Mouse (Mus musculus) layer of hippocampus, adult 18-20 months (tissue): Measurements from ENCODE around the gene Efna3. TPM values are rescaled to one million over a fixed set of nuclear protein-coding genes. Genes with fewer than 3 reads are reported as not detected.
A peak's percentile ranks its signal among the peaks of the same experiment; 100 is the strongest.

Experiments
- DNase-seq, 2 experiments: peaks; one replicate each; pipeline ENCODE4 v3.0.0; 2022; ENCODE audit warnings: low spot score in 2 of 2
- total RNA-seq, 2 experiments: library from RNA; stranded (reverse); gene quantifications; 2 replicates each; pipeline ENCODE4 v1.2.3; 2021

Efna3 gene
- total RNA-seq, 2 experiments from 2014 or later: 78.2 to 80.1 TPM

GRCm38 (mm10) chr3:89316833-89317232 lies 5.9 kb downstream of the Efna3 start:
- DNase-seq: peak; percentile 81 to 95

DNA sequence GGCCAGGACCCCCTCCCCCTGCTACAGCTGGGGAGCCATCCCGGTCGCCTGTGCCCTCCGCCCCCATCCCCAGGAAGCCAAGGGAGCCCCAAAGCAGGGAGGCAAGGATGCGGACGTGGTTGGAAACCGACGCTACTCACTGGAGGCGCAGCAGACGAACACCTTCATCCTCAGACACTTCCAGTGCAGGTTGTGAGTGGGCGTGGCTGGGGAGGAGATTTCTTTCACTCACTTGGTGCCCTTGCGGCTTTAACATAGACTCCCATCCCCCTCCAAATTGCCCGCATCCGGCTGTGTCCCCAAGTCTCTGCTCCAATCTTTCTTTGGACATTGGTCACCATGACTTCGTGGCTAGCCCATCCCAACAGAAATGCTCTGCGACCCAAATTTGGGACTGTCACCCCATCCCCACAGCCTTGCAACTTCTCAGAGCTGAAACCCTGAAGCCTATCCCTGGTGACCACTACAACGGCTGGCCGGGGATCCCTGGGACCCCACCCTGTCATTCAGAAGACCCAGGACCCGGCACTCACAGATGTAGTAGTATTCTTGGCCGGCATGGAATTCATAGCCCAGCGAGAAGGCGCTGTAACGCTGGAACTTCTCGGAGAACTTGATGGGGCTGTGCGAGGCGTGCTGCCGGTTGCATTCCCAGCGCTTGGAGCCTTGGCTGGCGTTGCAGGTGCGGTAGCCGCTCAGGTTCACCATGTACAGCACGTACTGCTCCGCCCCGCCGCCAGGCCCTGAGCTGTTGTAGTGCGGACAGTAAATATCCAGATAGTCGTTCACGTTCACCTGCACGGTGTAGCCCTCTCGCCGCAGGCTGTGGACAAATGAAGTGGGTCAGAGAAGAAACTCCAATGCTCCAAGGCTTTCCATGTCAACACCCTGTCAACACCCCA lies 6.6 kb downstream of the Efna3 start:
- no peak for DNase-seq

DNA sequence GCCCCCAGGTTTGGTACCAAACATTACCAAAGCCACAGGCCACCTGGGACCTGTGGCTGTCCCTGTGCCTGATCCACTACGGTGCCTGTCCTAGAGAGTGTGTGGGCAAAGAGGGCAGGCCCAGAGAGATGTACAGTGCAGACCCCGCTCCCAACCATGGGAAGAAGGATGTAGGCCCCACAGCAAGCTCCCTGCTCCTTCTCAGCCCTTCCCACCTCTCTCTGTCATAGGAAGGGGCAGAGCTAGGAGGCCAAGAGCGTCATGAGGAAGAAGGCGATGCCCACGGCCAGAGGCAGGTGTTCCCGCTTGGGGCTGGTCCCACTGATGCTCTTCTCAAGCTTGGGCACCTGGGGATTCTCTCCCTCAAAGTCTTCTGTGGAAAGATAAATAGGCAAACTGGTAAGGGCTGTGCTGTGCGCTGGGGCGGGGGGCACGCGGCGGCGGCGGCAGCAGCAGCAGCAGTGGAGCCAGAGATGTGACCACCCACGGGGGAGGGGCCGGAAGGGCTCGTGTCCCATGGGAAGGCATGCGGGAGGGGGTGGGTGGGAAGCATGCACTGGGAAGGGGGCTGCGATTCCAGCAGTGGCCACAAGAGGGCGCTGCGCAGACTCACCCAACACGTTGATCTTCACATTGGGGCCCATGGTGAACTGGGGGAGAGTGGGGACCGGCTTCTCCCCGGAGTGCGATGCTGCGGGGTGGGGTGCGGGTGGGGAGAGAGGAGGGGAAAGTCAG lies 7.4 kb downstream of the Efna3 start:
- peak; percentile 61 to 89 for DNase-seq

- no peak for DNase-seq
Measured at GRCm38 (mm10) chr3:89314791-89315190, 8.0 kb downstream of the Efna3 start.

DNA sequence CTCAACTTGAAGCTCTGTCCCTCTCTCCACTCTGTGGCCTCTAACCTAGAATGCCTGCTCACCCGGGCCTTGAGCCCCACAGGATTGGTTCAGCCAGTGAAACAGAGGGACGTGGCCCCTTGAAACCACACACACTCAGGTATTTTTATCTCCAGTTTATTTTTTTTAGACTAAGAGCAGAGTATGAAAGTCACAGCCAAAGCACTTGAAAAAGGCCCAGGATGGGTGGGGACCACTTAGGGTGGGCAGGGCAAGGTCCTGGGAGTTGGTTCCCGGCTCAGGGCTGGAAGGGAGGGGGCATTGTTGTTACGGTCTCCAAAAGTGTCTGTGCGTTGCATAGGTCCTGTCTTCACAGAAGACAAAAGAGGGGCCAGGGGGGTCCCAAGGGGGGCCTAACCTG lies 8.4 kb downstream of the Efna3 start:
- DNase-seq: no peak

GRCm38 (mm10) chr3:89308089-89308488 lies 14.7 kb downstream of the Efna3 start:
- DNase-seq: peak in 1 of 2 experiments; percentile 71

- DNase-seq: no peak
Measured at GRCm38 (mm10) chr3:89305551-89306325, 17.0 kb downstream of the Efna3 start.

- no peak for DNase-seq
Measured at GRCm38 (mm10) chr3:89305105-89305504, 17.7 kb downstream of the Efna3 start.

GRCm38 (mm10) chr3:89304440-89304839 lies 18.3 kb downstream of the Efna3 start:
- DNase-seq: no peak

DNA sequence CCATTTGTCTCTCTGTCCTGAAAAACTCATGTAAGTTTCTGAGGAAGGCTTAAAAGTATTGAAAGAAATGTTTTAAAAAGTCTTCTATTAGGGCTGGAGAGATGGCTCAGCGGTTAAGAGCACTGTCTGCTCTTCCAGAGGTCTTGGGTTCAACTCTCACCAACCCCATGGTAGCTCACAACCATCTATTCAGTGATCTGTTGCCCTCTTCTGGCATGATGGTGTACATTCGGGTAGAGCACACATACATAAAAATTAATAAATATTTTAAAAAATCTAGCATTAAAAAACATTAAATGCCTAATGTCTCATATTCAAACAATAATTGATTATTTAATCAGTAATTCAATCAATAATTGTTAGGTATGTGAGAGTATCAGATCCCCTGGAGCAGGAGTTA lies 22.3 kb downstream of the Efna3 start:
- DNase-seq: no peak

GRCm38 (mm10) chr3:89300071-89300470 lies 22.7 kb downstream of the Efna3 start:
- no peak for DNase-seq

GRCm38 (mm10) chr3:89299499-89299898 lies 23.3 kb downstream of the Efna3 start:
- peak in 1 of 2 experiments; percentile 45 for DNase-seq

DNA sequence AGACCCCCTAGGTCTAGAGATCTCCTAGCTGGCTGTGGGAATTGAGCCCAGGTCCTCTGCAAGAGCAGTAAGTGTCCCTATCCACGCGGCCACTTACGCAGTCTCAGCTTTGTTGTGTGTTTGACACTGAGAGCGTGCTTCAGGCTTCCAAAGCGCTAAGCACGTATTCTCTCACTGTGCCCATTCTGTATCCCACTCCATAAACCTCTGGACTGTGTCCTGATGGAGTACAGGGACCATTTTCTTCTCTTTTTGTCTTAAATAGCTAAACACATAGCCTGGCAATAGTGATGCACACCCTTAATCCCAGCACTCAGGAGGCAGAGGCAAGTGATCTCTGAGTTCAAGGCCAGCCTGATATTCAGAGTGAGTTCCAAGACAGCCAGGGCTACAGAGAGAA lies 23.9 kb downstream of the Efna3 start:
- DNase-seq: no peak

DNA sequence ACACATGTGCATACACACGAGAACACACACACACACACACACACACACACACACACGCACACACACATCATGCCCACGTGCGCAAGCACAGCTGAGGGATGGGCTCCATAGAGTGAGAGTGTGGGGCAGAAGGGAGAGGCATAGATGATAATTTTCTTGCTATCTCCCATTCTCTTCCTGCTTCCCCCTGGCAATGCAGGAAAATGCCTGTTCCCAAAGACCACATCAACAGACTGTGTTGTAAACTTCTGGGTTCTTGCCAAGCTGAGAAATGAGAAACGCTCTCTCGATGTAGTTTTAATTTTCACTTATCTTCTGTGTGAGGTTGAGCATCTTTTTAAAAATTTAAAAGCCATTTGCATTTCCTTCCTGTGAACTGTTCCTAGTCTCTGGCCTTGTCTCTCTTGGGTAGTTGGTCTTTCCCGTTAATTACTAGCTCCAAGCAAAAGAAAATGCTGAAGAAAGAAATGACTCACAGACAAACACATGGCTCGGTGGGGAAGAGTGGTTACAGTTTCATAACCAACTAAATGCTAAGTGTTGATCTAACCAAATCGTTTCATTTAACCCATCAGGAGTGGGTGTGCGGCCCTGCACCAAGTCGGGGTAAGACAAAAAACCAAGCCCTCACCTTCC lies 25.9 kb downstream of the Efna3 start:
- DNase-seq: peak in 1 of 2 experiments; percentile 61

- DNase-seq: peak in 1 of 2 experiments; percentile 62
Measured at GRCm38 (mm10) chr3:89295685-89296230, 27.0 kb downstream of the Efna3 start.

DNA sequence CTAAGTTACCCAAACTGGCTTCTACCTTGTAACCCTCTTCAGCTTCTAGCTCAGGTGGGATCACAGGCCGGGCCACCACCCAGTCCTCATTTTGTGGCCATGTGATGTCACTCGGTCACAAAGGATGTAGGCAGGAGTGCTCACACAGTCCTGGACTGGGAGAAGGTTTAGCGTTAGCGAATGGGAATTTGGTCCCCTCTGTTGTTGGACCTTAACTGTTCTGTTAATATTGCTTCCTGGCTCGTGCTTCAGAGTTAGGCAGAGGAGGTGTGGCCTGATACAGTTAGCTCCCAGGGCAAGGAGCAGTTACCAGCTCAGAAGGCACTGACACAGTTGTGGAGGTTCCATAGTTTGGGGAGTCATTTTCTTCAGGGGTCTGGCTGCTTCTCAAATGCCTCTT lies 28.6 kb downstream of the Efna3 start:
- DNase-seq: no peak

GRCm38 (mm10) chr3:89293247-89293918 lies 29.4 kb downstream of the Efna3 start:
- DNase-seq: no peak

- DNase-seq: no peak
Measured at GRCm38 (mm10) chr3:89292303-89292702, 30.5 kb downstream of the Efna3 start.

DNA sequence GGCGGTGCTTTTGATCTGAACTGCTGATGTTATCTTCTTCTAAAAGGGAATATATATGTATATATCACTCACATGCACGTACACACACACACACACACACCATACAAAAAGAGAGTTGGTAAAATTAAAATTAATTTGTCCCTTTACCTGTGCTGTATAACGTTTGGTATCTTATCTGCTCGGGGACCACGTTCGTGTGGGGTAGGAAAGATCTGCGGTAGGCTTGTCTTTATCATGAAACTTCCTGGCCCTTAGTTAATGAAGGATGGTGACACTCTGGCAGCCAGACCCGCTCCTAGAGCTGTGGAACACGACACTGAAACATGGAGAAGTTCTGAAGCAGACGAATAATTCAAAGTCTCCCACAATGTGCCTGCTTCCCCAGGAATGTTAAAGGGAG lies 30.9 kb downstream of the Efna3 start:
- DNase-seq: no peak

DNA sequence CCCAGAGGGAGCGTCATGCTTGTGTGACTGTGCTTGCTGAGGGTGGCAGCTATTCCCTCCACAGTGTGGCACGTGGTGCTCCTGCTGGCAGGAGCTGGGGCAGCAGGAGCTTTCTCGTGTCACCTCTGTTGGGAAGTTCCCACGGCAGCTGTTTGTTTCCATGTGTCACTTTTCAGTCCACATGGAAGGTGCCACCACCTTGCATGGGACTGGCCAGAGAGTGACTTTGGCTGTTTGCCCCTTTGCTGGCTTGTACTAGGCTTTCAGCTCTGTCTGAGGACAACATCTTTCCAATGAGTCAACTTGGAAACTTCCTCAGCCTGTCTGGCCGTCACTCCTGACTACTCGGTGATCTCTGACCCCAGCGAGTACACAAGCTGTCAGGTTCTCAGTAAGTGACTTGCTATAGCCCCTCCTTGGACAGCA lies 34.2 kb downstream of the Efna3 start:
- no peak for DNase-seq
